Mouse (Mus musculus): ENCODE measurements around the gene Gnptab.

DNA sequence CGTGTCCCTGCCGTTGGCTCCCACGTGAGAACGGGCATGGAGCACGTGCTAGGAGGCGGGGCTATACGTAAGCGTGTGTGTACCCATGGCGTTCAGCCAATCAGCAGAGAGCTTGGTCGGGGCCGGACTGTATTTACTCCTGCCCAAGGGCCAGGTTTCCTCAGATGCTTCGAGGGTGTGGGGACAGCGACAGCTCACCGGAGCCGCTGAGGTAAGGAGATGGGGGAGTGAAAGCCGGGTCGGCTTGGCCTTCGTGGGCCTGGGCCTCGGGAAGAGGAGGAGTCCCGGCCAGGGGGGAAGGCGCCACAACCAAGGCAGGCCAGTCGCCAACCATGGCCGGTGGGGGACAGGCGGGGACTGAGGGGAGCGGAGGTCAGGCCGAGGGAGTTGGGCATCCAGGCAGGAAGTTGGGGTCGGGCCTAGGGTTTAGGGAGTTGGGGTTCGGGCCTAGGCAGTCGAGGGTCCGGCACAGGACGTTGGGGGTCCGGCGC is 80.6 kb downstream of the Gnptab start, which contains the start of gene Sycp3:
- no peak for TF ChIP-seq MYOD1 (IDR thresholded peaks at IDR 0.05; ENCODE audit: control insufficient read depth, insufficient read length, low read depth)
- TF ChIP-seq CTCF (IDR thresholded peaks at IDR 0.05; ENCODE audit: control insufficient read depth, insufficient read depth, insufficient read length) = no peak
- no peak for TF ChIP-seq FOSL1 (IDR thresholded peaks at IDR 0.05; ENCODE audit: insufficient read depth, low read length, poor library complexity, severe bottlenecking)
- no peak for TF ChIP-seq MYOG (IDR thresholded peaks at IDR 0.05; ENCODE audit: control insufficient read depth, extremely low read depth, insufficient read length)
- no peak for TF ChIP-seq MAX (IDR thresholded peaks at IDR 0.05)
